Mouse (Mus musculus): ENCODE data around the gene Proser1. TPM values are rescaled to one million over a fixed set of nuclear protein-coding genes. Genes with fewer than 3 reads are reported as not detected.

Proser1 gene
- polyA plus RNA-seq, 1 experiment from 2014 or later, result 4.0 TPM

GRCm38 (mm10) chr3:53423576-53423975, 39.9 kb upstream of the Proser1 start:
- no peak overlapping the region for H3K4me2 ChIP-seq (ENCODE audit: low read depth, low read length)
- no peak overlapping the region for H3K9ac ChIP-seq (replicated peaks)
- DNase-seq, result no peak
- ATAC-seq, result no peak
- H3K9me3 ChIP-seq (ENCODE audit: low read length), result no peaks in the 10 kb centered on the region
- TF ChIP-seq EP300 (IDR thresholded peaks at IDR 0.05; ENCODE audit: low read depth), result no peak
- no peak for TF ChIP-seq CTCF (IDR thresholded peaks at IDR 0.05; ENCODE audit: low read depth)
- no peaks in the 10 kb centered on the region for H3K4me1 ChIP-seq (ENCODE audit: insufficient read depth)
- no peak overlapping the region for H3K27ac ChIP-seq (ENCODE audit: low read depth)
- no peak overlapping the region for H3K4me3 ChIP-seq (ENCODE audit: low read depth, low read length)
- H3K36me3 ChIP-seq (replicated peaks; ENCODE audit: insufficient read depth, low read length), result no peaks in the 10 kb centered on the region
- no peaks in the 10 kb centered on the region for H3K27me3 ChIP-seq (ENCODE audit: insufficient read depth, low read length)
- WGBS (ENCODE audit: insufficient replicate concordance), result 72% methylated on average over 4 of the region's 4 CpGs

DNA sequence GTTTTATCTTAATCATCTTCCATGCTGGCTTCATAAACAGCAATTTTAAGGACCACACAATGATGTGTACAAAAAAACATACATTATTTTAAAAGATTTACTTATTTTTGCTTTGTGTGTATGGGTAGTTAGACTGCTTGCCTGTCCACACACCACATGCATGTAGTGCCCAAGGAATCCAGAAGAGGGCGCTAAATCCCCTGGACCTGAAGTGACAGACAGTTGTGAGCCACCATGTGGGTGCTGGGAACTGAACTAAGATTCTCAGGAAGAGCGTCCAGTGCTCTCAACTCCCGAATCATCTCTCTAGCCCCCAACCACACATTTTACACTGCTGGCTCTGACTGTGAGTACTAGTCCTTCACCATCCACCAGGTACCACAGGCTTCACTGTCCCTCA, 28.9 kb upstream of the Proser1 start:
- H3K27ac ChIP-seq (ENCODE audit: low read depth), result no peak overlapping the region
- H3K36me3 ChIP-seq (replicated peaks; ENCODE audit: insufficient read depth, low read length), result no peaks in the 10 kb centered on the region
- no peak overlapping the region for H3K4me2 ChIP-seq (ENCODE audit: low read depth, low read length)
- 66% methylated on average over 3 of the region's 3 CpGs for WGBS (ENCODE audit: insufficient replicate concordance)
- ATAC-seq (no peak), DNase-seq (no peak)
- H3K9me3 ChIP-seq (ENCODE audit: low read length), result no peaks in the 10 kb centered on the region
- no peak for TF ChIP-seq EP300 (IDR thresholded peaks at IDR 0.05; ENCODE audit: low read depth)
- no peak; the same call in 1 of the 2 replicates for TF ChIP-seq CTCF (IDR thresholded peaks at IDR 0.05; ENCODE audit: low read depth)
- no peaks in the 10 kb centered on the region for H3K27me3 ChIP-seq (ENCODE audit: insufficient read depth, low read length)
- H3K9ac ChIP-seq (replicated peaks), result no peak overlapping the region
- no peaks in the 10 kb centered on the region for H3K4me1 ChIP-seq (ENCODE audit: insufficient read depth)
- H3K4me3 ChIP-seq (ENCODE audit: low read depth, low read length), result no peak overlapping the region

DNA sequence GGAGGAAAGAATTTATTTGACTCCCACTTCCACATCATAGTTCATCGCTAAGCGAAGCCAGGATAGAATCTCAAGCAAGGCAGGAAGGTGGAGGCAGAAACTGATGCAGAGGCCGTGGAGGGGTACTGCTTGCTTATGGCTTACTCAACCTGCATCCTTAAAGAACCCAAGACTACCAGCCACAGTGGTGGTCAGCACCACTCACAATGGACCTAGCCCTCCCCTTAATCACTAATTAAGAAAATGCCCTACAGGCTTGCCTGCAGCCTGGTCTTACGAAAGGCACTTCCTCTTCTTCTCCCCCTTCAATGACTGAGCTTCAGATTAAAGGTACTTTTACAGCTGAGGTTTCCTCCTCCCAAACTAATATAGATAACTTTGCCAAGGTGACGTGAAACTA, 26.9 kb upstream of the Proser1 start:
- no peaks in the 10 kb centered on the region for H3K4me1 ChIP-seq (ENCODE audit: insufficient read depth)
- WGBS (ENCODE audit: insufficient replicate concordance), result 51% methylated on average over 5 of the region's 5 CpGs
- H3K4me2 ChIP-seq (ENCODE audit: low read depth, low read length), result no peak overlapping the region
- no peak overlapping the region for H3K4me3 ChIP-seq (ENCODE audit: low read depth, low read length)
- ATAC-seq, result no peak
- H3K27me3 ChIP-seq (ENCODE audit: insufficient read depth, low read length), result no peaks in the 10 kb centered on the region
- H3K9me3 ChIP-seq (ENCODE audit: low read length), result no peaks in the 10 kb centered on the region
- H3K36me3 ChIP-seq (replicated peaks; ENCODE audit: insufficient read depth, low read length), result no peaks in the 10 kb centered on the region
- H3K9ac ChIP-seq (replicated peaks), result no peak overlapping the region
- DNase-seq, result no peak
- TF ChIP-seq CTCF (IDR thresholded peaks at IDR 0.05; ENCODE audit: low read depth), result no peak
- no peak for TF ChIP-seq EP300 (IDR thresholded peaks at IDR 0.05; ENCODE audit: low read depth)
- no peak overlapping the region for H3K27ac ChIP-seq (ENCODE audit: low read depth)

GRCm38 (mm10) chr3:53445540-53445939, 17.9 kb upstream of the Proser1 start:
- H3K27me3 ChIP-seq (ENCODE audit: insufficient read depth, low read length), result no peaks in the 10 kb centered on the region
- TF ChIP-seq CTCF (IDR thresholded peaks at IDR 0.05; ENCODE audit: low read depth) (no peak), EP300 (IDR thresholded peaks at IDR 0.05; ENCODE audit: low read depth) (no peak)
- WGBS (ENCODE audit: insufficient replicate concordance), result 77% methylated on average over 5 of the region's 5 CpGs

DNA sequence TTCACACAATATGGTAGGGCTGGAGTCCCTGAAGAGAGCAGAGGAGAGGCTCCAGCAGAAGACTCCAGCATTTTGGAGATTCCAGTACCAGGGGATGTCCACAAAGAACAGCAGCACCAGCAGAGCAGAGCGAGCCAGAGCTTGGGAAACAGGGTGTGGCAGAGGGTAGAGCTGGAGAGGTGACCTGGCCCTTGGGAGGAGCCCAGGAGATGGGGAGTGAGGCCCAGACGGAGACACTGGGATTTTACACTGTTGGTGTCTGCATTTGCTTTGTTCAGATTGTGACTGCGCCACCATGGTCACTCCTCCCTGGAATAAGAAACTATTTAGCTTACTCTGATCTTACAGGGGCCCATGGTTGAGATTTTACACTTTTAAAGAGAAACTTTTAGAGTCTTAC, 16.7 kb upstream of the Proser1 start:
- no peaks in the 10 kb centered on the region for H3K27me3 ChIP-seq (ENCODE audit: insufficient read depth, low read length)
- no peak overlapping the region for H3K9ac ChIP-seq (replicated peaks)
- WGBS (ENCODE audit: insufficient replicate concordance), result 77% methylated on average over 3 of the region's 3 CpGs
- ATAC-seq, result no peak
- no peak for DNase-seq
- no peak overlapping the region for H3K4me3 ChIP-seq (ENCODE audit: low read depth, low read length)
- H3K4me2 ChIP-seq (ENCODE audit: low read depth, low read length), result no peak overlapping the region
- peaks cover 28% of the 10 kb centered on the region for H3K36me3 ChIP-seq (replicated peaks; ENCODE audit: insufficient read depth, low read length)
- no peaks in the 10 kb centered on the region for H3K9me3 ChIP-seq (ENCODE audit: low read length)
- no peak overlapping the region for H3K27ac ChIP-seq (ENCODE audit: low read depth)
- no peak for TF ChIP-seq EP300 (IDR thresholded peaks at IDR 0.05; ENCODE audit: low read depth)
- no peak for TF ChIP-seq CTCF (IDR thresholded peaks at IDR 0.05; ENCODE audit: low read depth)
- H3K4me1 ChIP-seq (ENCODE audit: insufficient read depth), result no peaks in the 10 kb centered on the region

More at GRCm38 (mm10) chr3:53445540-53445939, 17.9 kb upstream of the Proser1 start:
- Histone ChIP-seq H3K4me1 (ENCODE audit: insufficient read depth) (no peaks in the 10 kb centered on the region), H3K4me3 (ENCODE audit: low read depth, low read length) (no peak overlapping the region), H3K9me3 (ENCODE audit: low read length) (no peaks in the 10 kb centered on the region), H3K9ac (replicated peaks) (no peak overlapping the region), H3K36me3 (replicated peaks; ENCODE audit: insufficient read depth, low read length) (peaks cover 15% of the 10 kb centered on the region), H3K4me2 (ENCODE audit: low read depth, low read length) (no peak overlapping the region), H3K27ac (ENCODE audit: low read depth) (no peak overlapping the region)
- DNase-seq (no peak), ATAC-seq (no peak)

DNA sequence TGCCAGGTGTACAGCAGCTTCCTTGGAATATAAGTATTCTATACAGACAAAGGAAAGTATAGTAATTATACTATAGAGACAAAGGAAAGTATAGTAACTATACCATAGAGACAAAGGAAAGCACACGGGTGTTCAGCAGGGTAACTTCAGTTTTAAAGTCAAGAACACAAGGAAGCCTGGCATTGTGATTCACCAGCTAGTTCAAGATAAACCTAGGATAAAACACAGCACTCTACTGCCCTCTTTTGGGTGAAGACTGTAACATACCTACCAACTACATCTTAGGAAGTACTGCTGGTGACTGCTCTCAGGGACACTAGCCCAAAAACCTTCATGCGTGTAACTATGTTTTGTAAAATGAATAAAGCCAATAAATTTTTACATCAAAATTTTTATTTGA, 15.3 kb upstream of the Proser1 start:
- no peaks in the 10 kb centered on the region for H3K27me3 ChIP-seq (ENCODE audit: insufficient read depth, low read length)
- ATAC-seq, result no peak
- no peak for TF ChIP-seq EP300 (IDR thresholded peaks at IDR 0.05; ENCODE audit: low read depth)
- peak; percentile 78 for TF ChIP-seq CTCF (IDR thresholded peaks at IDR 0.05; ENCODE audit: low read depth)
- 28% methylated on average over 2 of the region's 2 CpGs for WGBS (ENCODE audit: insufficient replicate concordance)
- H3K4me2 ChIP-seq (ENCODE audit: low read depth, low read length), result no peak overlapping the region
- no peak overlapping the region for H3K27ac ChIP-seq (ENCODE audit: low read depth)
- H3K9me3 ChIP-seq (ENCODE audit: low read length), result no peaks in the 10 kb centered on the region
- no peaks in the 10 kb centered on the region for H3K4me1 ChIP-seq (ENCODE audit: insufficient read depth)
- H3K36me3 ChIP-seq (replicated peaks; ENCODE audit: insufficient read depth, low read length), result peaks cover 35% of the 10 kb centered on the region
- no peak overlapping the region for H3K9ac ChIP-seq (replicated peaks)
- no peak overlapping the region for H3K4me3 ChIP-seq (ENCODE audit: low read depth, low read length)
- DNase-seq, result no peak

GRCm38 (mm10) chr3:53450666-53451065, 12.8 kb upstream of the Proser1 start:
- DNase-seq (no peak), ATAC-seq (no peak)
- no peaks in the 10 kb centered on the region for H3K27me3 ChIP-seq (ENCODE audit: insufficient read depth, low read length)
- no peak overlapping the region for H3K9ac ChIP-seq (replicated peaks)
- 87% methylated on average over 11 of the region's 11 CpGs for WGBS (ENCODE audit: insufficient replicate concordance)
- H3K27ac ChIP-seq (ENCODE audit: low read depth), result no peak overlapping the region
- H3K4me3 ChIP-seq (ENCODE audit: low read depth, low read length), result no peak overlapping the region
- peaks cover 7% of the 10 kb centered on the region; the same call in 1 of the 2 replicates for H3K4me1 ChIP-seq (ENCODE audit: insufficient read depth)
- H3K36me3 ChIP-seq (replicated peaks; ENCODE audit: insufficient read depth, low read length), result peaks cover 54% of the 10 kb centered on the region
- no peak overlapping the region for H3K4me2 ChIP-seq (ENCODE audit: low read depth, low read length)
- no peaks in the 10 kb centered on the region for H3K9me3 ChIP-seq (ENCODE audit: low read length)
- no peak for TF ChIP-seq EP300 (IDR thresholded peaks at IDR 0.05; ENCODE audit: low read depth)
- no peak for TF ChIP-seq CTCF (IDR thresholded peaks at IDR 0.05; ENCODE audit: low read depth)

All from liver, postnatal 0 days (tissue).